Mouse (Mus musculus): ENCODE measurements around the gene Uhrf2.
"Not testable (repeated sequence)": the region's sequence is repeated elsewhere in the genome, so short reads cannot be mapped to it uniquely, and the experiment has no call there.

The Uhrf2 gene

DNA sequence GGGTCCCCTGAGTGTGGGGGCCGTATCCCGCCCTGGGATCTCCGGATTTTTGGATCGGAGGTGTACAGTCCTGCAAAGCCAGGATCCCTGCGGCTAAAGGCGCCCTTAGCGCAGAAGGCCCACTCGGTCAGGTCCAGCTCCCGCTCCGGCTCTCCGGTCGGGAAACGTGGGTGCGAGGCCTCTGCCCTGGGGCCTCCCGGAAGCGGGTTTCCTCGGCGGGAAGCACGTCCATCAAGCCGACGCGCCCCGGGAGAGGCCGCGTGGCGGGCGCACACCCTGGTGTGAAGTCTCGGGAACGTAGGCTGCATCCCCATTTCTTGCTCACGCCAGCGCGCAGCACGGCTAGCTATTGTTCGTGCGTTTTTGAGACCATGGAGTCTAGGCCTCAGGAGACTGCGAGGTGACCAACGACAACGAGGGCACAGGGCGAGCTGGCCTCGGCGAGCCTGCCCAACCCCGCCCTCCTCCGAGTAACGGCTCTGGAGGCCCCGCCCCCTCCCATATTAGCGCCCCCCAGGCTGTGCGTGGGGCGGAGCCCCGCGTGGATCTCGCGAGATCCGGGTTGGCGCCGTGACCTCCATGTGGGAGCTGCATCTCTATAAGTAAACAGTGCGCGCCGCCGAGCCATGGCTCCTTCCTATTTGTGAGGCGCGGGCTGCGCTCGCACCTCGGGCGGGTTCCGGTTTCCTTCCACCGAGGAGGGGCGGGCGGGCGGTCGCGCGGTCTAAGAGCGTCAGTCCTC is at the start of gene Uhrf2:
Gene Uhrf2 (plus strand): TSS at position 620 of the 742 bp plus-strand sequence.
- DNase-seq, result peak; percentile 93 to 94

DNA sequence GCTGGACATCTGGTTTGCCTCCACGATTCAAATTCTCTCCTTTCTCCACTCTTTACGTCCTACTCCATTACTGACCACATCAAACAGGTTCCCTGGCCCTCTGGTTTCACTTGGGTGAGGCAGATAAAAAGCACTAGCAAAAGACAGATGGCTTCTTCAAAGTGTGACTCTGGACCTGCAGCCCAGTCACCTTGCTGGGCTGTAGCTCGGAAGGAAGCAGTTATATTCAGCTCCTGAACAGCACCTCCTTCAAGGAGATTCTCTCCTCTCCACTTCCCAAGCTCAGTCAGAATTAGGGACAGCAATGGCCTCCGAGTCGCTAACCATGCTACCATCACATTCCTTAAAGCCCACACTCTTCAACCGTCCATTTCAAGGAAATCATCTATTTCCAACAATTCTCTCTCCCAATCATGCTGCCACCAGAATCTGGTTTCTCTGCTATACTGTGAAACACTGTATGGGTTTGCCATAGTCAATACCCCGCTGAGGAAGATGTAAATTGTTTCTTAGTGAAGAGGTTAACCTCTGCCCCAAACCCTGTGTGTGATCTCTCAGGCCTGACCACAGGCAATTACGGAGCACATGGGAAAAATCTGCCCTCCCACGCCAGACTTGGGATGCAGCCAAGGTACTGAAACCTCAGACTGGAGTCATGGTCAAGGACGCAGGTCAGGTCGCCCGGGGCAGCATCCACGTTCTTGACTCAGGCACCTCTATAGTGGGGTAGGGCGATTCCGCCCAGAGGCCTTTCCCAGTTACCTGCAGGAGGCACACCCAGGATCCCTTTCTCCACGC is 45.9 kb upstream of the Uhrf2 start:
- DNase-seq, result no peak

DNA sequence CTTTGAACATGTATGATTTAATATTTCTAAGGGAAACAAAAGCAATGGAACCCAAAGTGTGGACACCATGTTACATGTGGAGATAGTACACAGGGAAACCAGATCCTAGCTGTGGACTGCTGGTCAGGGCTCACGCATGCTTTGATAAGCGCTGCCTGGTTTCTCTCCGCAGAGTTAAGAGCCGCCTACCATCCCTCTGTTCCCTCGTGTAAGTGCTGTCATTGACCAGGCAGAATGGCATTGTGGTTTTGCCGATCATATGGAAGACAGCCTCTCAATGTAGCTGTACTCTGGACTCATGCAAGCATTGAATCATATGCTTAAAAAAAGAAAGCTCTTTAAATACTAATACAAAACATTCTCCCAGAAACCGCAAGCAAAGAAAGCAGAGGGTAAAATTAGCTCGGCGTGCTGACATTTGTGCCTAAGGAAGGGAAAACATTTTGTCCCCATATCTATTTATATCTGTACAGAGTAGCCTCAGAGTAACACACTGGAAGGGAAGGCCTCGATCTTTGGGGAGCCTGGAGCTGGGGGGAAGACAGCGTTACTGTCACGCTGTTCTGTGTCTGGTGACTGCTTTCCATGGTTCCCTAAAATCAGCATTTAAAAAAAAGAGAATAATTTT is 43.7 kb upstream of the Uhrf2 start:
- no peak for DNase-seq

DNA sequence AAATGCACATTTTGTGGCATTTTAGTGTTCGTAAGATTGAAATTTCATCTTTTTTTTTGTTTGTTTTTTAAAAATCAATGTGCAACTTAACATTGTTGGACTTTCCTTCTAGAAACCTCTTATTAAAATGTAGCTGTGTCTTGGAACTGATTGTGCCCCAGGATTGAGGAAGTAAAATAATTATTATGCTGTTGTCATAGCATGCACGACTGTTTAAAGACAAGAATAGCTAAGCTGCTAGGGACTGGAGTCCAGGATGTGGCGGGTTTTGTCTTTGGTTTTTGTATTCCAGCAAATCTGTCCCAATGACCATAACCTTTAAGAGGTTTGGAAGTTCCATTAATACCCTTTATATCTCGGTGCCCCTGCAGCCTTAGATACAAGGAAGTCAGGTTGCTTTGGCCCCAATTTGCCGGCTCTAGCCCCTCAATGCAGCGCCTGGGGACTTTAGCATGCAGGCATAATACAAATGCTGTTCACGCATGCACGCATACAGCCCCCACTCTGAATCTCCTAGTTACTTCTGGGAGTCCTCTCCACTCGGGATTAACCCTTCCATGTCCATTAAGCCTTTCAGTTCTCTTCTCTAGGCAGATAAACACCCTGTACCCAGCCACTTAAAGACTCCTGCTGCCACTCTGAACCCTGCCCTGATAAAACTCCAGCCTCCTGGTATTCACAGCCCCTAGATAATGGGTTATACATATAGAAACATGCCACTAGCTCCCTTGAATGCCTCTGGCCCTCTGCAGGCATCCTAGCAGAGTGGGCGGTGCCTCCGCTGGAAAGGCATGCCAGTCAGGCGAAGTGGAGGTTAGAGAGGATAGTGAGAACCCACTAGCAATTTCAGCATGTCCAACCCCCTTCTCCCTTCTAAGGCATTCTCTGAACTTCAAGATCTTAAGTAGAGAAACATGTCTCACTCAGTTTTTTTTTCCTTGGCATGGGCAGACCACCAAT is 29.6 kb upstream of the Uhrf2 start:
- DNase-seq, result no peak

DNA sequence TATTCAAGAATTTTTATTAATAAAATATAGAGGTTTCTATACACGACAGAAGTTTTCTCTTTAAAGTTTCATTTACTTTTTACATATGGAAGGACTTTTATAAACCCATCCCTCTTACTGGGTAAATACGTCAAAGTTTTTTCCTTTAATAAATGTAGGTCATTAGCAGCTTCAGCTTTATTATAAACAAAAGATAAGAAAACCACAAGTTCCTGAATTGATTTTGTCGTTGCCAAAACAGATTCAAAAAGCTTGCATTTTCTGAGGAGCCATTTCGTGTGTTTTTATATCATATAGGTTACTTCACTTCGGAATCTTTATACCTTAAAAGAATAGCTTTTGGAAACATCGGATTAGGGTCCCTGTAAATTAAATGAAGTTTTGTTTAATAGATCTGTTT is 28.8 kb upstream of the Uhrf2 start:
- DNase-seq, result no peak

DNA sequence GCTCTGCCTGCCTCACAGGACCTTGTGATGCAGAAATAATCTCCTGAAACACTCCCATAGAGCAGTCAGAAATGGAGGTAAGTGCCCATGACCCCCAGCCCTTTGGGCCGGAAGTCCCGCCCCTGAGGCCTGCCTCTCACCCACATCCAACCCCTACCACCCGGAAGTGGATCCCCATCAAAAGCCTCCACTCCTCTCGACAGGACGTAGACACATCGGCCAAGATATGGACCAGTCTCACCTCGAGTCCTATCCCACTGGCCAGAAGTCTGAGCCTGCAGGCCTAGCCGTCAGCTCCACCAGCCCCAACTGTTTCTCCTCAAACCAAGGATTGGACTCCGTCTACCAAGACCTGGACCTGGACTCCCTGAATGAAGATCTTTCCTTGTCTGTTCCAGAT is 26.7 kb upstream of the Uhrf2 start, which contains the start of gene Trpd52l3:
Gene Trpd52l3 (plus strand): TSS at position 170 of the 400 bp plus-strand sequence.
- no peak for DNase-seq

DNA sequence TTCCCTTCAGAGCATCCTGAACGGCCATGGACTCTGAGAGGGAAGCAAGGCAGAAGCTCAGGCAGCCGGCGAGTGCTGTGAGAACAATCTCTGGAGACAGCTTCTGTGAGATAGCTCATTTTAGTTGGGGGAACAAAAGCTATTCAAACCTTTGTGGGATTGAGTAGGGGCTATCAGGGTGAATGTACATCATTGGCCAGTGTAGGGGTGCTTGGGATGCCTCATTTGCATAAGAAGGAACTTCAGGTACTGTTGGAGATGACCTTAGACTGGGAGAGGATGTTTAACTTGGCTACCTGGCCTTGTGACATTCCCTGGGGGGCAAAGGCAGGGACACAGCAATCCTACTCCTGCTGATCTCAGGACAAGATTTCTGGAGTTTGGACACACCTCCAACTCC is 23.9 kb upstream of the Uhrf2 start:
- DNase-seq, result no peak

DNA sequence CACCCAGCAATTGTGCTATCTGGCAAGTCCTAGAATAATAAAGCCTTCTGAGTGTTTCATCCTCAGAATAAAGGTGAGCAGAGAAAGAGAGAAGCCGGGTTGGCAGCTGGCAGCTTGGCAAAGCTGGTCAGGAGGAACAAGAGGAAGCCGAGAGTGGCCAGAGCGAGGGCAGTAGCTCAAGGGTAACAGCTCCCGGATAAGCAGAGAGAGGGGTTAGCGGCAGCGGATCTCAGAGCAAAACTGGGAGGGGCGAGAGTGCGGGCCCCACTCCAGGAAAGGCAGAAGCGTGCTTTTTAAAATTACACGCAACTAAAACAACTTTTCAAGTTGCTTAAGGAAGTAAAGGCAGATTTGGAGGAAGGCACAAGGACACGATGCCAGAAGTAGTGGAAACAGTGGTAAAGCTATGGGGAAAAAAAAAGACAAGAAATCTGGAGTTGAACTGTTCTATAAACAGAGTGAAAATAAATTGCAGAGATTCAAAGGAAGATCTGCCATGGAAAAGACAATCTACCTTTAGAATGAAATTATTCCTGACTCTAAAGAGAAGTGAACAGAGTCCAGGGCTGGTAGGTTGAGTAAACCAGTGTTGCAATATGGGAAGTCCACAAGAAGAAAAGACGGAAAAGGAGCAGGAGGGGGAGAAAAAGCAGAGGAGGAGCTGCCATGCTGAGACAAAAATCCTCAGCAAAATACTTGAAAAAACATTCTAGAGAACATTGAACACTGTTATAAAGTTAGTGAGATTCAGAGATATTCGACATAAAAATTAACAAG is 19.6 kb upstream of the Uhrf2 start:
- DNase-seq, result no peak

DNA sequence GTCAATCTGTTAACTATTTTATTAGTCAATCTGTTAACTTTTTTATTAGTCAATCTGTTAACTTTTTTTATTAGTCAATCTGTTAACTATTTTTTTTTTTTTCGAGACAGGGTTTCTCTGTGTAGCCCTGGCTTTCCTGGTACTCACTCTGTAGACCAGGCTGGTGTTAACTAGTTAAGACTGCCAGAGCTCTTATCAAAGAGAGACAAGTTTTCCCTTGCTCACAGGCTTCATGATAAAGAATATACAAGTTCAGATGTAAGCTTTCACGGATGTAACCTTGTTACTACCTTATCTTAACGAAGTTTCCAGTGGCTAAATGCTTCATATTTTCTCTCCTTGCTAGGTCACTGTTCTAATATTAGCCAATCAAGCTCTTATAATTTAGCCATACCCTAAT is 16.0 kb upstream of the Uhrf2 start:
- no peak for DNase-seq

DNA sequence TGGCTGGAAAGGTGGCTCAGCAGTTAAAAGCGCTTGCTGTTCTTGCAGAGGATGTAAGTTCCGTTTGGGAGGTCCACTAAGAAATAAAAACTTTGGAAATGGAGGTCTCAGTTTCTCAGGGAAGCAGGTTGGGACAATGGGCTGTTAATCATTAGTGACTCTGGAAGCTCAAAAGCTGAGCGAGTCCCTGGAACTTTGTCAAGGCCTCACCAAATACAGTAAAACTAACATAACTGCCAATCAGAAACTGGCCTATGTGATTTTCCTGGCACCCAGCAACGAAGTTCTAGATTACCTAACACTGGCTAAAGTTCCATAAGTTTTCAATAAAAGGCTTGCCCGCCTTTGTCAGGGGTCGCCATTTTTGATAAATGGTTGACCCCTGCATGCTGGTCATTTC is 14.2 kb upstream of the Uhrf2 start:
- DNase-seq, result no peak

DNA sequence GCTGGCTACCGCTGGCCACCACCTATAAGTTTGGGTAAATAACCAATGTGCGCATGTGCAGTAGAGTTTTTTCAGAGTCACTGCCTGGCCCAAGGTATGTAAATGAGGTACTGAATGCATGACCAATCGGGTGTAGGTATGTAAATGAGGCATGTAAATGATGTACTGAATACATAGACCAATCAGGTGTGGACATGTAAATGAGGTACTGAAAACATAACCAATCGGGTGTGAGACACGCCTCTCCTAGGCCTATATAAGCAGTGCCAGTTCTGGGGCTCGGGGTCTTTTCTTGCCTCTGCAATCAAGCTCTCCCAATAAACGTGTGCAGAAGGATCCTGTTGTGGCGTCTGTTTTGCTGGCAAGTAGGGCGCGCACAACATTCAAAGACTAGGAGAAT is 6.9 kb upstream of the Uhrf2 start:
- not testable (repeated sequence) for DNase-seq

DNA sequence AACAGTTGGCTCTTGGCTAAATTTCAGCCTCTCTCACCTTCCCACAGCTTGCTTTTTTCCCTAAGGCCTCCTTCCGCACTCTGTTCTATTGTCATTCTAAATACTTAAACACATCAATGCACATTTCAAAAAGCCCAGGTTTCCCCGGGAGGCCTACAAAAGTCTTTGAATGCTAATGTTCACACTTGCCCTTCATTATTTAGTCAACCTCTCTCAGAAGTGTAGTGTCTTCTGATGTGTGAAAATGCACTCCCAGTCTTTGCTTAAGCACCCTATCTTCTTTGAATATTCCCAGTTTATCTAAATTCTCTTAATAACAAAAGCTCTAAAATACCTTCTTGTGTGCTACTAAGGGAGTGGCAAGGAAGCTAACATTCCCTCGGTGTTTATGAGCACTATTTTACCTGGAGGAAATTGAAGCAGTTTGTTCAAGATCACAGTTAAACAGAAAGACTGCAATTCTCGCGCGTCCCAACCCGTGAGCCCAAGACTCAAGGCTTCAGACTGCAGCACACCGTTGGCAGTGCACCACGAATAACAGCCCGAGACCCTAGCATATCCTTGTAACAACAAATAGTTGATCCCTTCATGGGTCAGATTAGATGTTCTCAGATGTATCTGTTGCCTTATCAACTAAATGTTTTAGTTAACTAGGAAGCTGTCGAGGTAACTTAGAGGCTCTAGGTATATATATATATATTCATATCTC is 1.2 kb upstream of the Uhrf2 start:
- no peak for DNase-seq

DNA sequence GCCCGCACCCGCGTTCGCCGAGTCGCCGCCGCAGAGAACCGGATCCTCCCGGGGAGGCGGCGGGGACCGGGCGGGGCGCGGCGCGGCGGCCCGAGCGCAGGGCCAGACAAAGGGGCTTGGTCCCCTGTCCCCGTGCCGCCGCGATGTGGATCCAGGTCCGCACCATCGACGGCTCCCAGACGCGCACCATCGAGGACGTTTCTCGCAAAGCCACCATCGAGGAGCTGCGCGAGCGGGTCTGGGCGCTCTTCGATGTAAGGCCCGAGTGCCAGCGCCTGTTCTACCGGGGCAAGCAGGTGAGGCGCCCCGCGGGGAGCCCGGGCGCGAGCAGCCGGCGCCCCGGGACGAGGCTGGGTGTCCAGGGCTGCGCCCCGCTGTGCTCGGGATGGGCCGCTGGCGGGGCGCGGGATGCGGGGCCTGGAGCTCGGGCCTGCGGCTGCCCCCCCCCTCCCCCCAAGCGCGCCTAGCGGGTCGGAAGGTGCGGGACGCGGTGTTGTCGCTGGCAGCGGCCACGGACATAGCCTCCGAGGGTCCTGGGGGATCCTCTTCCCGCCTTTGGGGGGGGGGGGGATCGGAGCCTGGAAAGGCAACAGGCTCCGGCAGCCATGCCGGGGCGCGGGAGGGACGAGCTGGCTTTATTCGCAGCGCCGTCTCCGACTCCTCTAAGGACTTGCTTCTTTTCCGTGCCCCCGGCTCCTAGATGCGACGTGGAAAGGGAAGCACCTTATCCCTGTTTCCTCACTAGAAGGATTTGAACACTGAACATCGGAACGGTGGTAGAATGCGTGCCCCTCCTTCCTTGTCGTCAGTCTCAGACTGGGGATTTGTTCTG is 539 bp downstream of the Uhrf2 start:
- peak in 1 of 2 experiments; percentile 15 for DNase-seq

DNA sequence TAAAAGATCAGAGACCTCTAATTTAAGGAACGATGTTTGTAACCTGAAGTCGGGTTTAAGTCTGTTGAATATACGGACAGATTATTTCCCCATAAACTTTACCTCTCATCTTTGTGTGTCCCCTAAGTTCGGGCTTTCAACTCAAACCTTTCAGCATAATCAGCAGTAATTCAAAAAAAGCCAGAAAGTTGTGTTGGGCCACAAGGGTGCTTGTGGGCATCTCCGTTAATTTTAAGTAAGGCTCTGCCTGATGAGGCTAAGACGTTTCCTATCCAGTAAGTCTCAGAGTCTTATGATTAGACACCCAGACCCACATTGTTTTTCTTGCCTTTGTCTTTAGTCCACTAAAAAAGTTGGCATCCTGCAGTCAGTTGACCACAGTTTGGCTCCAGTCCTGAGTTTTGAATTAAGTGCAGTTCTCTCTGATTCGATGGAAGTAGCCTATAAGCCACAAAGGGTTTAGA is 1.2 kb downstream of the Uhrf2 start:
- no peak for DNase-seq

DNA sequence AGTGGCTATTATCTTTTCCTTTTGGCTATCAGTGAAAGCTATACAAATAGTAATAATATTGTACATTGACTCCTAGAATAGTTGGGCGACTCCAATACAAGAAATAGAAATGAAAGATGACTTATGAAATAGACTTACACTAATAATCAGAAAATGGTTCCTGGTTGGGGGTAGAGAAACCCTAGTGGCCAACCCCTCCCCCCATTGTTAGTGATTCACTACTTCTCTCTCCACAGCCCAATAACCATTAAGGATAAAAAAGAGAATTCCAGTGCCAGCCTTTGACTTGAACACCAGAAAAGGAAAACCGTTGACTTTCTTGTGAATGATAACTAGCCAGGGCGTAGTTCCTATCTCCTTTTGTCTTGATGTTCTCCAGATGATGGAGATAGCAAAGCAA is 1.9 kb downstream of the Uhrf2 start:
- DNase-seq, result no peak

DNA sequence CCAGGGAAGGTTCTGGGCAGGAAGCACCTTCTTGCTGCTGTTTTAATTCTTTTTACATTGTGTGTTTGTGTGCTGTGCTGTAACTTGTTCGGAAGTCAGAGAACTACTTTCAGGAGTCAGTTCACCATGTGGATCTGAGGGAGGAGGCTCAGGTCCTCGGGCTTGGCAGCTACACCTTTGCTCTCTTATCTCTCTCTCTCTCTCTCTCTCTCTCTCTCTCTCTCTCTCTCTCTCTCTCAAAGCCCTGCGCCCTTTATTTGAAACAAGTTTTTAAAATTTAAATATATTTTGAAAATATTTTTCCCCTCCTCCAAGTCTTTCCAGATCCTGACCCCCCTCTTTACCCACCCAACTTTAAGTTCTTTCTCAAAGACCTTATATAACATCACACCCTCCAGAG is 5.0 kb downstream of the Uhrf2 start:
- DNase-seq, result no peak

DNA sequence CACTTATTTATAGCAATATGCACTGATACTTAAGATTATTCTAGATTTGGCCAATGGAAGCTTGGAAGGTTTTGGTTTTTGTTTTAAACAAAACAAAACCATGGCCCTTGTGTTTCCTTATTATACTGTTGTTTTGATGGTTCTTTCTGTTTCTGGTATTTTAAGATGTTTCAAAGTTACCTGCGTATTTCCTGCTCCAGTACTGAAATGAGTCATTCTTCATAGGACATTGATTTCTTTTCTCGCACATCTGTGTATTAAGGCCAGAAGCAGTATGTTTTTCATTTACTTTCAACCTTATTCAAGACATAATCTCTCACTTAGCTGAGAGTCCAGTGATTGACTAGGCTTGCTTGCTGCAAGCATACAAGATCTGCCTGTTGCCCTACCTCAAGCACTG is 13.4 kb downstream of the Uhrf2 start:
- no peak for DNase-seq

DNA sequence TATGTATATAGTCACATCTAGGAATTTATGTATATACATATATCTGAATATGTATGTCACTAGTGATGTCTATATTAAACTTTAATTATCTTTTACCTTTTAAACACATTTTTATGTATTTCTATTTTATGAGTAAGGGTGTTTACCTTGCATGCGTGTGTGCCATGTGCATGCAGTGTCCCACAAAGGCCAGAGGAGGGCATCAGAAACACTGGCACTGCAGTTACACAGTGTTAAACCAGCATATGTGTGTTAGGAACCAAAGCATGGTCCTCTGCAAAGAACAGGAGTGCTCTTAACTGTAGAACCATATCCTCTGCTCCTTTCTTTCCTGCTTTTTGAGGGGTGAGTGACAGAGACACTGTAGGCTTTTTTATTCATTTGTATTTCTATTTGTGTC is 14.3 kb downstream of the Uhrf2 start:
- no peak for DNase-seq

DNA sequence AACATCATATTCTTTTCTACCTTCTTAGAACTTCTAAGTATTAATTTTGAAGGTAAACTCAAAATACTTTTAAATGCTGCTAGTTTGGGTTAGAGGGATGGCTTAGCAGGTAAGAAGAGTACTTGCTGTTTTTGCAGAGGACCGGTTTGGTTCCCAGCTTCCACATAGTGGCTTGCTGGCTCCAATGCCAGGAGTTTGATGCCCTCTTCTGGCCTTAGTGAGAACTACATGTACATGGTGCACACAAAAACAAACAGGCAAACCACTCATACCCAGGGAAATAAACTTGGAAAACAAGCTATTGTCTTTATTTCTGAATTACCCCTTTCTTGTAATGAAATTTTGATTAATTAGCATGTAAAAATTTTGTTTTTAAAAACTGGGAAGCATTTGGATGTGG is 15.5 kb downstream of the Uhrf2 start:
- DNase-seq, result no peak

DNA sequence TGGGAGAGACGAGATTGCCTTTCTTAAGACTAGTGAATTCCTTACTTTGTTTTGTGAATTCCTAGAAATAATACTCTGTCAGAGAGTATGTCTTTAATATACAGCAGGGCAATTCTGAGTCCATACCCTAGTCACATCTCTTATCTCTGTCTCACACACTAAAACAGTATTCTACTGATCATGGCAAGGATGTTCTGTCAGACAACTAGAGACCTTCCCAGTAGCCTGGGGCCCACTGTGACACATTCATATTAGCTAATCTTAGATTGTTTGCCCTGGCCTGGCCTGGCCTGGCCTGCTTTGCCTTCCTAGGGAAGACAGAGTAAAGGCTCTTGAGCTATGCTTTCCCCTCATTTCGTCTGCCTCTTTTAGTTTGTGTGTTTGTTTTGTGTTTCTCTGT is 20.3 kb downstream of the Uhrf2 start:
- no peak for DNase-seq
